Mouse (Mus musculus): ENCODE measurements around the gene Slc29a3. TPM values are rescaled to one million over a fixed set of nuclear protein-coding genes. Genes with fewer than 3 reads are reported as not detected.
A peak's percentile ranks its signal among the peaks of the same experiment; 100 is the strongest.

Slc29a3 gene
- polyA plus RNA-seq, 1 experiment from 2014 or later = 10.9 TPM

DNA sequence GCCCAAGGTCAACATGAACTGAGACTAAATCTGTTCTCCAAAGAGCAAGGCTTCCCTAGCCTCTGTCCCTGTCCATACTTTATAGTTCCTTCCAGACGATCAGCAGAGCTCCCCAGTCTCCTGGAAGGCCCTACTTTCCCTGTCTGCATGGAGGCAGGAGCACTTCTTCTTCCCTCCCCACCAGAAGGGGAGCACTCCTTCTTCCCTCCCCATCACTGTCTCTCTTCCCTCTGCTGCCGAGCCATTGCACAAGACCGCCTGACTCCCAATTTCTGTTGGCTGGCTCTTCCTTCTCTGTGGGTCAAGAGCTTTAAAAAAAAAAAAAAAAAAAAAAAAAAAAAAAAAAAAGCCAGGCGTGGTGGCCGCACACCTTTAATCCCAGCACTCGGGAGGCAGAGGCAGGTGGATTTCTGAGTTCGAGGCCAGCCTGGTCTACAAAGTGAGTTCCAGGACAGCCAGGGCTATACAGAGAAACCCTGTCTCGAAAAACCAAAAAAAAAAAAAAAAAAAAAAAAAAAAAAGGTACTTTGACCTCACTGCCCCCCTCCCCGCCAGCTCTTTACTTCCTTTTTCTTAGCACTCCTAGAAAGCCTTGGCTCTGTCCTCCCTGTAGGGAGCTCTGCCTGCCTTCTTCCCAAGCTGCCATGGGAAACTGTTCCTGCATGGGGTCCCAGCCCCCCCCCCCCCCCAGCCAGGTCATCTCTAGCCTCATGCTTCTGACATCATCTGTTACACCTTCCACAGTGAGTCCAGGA is 14.5 kb downstream of the Slc29a3 start:
- no peak overlapping the region for H3K4me2 ChIP-seq
- H3K4me3 ChIP-seq = no peak overlapping the region
- 85% methylated on average over 8 of the region's 9 CpGs for whole genome bisulfite sequencing
- H3K36me3 ChIP-seq = no peaks in the 10 kb centered on the region
- H3K9me3 ChIP-seq = no peaks in the 10 kb centered on the region
- H3K27ac ChIP-seq (replicated peaks) = no peak overlapping the region
- H3K4me1 ChIP-seq (replicated peaks) = 0 out of 2 replicates have a peak, but pooled peaks cover 4% of the 10 kb centered on the region
- no peak overlapping the region for H3K9ac ChIP-seq
- no peaks in the 10 kb centered on the region for H3K27me3 ChIP-seq
- ATAC-seq (ENCODE audit: low FRiP score, low read depth) = no peak

GRCm38 (mm10) chr10:60737169-60737728 is 15.3 kb downstream of the Slc29a3 start:
- Histone ChIP-seq H3K9ac (no peak overlapping the region), H3K36me3 (no peaks in the 10 kb centered on the region), H3K4me3 (no peak overlapping the region), H3K4me2 (no peak overlapping the region), H3K9me3 (no peaks in the 10 kb centered on the region), H3K27me3 (no peaks in the 10 kb centered on the region), H3K4me1 (replicated peaks) (peaks cover 8% of the 10 kb centered on the region), H3K27ac (replicated peaks) (peak overlapping the region; percentile 49; the same call in 1 of the 2 replicates)
- 60% methylated on average over 11 of the region's 11 CpGs for WGBS
- ATAC-seq (ENCODE audit: low FRiP score, low read depth) = no peak

- H3K9ac ChIP-seq = no peak overlapping the region
- H3K36me3 ChIP-seq = no peaks in the 10 kb centered on the region
- 100% methylated on average over 1 of the region's 1 CpGs for WGBS
- H3K4me3 ChIP-seq = no peak overlapping the region
- no peaks in the 10 kb centered on the region for H3K27me3 ChIP-seq
- H3K9me3 ChIP-seq = no peaks in the 10 kb centered on the region
- no peak for ATAC-seq (ENCODE audit: low FRiP score, low read depth)
- no peak overlapping the region for H3K27ac ChIP-seq (replicated peaks)
- peaks cover 17% of the 10 kb centered on the region for H3K4me1 ChIP-seq (replicated peaks)
- H3K4me2 ChIP-seq = no peak overlapping the region
Observed at GRCm38 (mm10) chr10:60735737-60736136, 16.9 kb downstream of the Slc29a3 start.

DNA sequence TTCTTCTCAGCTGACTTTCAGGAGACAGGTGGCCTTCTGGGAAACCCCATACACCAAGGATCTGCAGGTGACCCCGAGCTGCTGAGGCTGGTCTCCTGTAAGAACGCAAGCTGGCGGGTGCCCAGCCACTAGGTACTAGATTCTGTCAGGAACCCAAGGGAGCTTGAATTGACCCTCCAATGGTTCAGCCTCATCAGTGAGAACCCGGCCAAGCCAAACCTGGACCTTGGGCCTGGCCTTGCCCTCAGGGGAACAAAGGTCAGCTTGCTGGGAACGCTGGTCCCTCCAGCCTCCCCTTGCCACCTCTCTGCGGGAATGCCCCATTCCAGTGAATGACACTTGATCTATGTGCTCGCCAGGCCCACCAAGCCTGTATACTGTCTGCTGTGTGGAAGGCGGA is 19.1 kb downstream of the Slc29a3 start:
- Histone ChIP-seq H3K27ac (replicated peaks) (no peak overlapping the region), H3K4me1 (replicated peaks) (peaks cover 17% of the 10 kb centered on the region), H3K36me3 (no peaks in the 10 kb centered on the region), H3K4me3 (no peak overlapping the region), H3K4me2 (no peak overlapping the region), H3K27me3 (no peaks in the 10 kb centered on the region), H3K9me3 (no peaks in the 10 kb centered on the region), H3K9ac (no peak overlapping the region)
- 94% methylated on average over 8 of the region's 8 CpGs for WGBS
- ATAC-seq (ENCODE audit: low FRiP score, low read depth) = no peak

DNA sequence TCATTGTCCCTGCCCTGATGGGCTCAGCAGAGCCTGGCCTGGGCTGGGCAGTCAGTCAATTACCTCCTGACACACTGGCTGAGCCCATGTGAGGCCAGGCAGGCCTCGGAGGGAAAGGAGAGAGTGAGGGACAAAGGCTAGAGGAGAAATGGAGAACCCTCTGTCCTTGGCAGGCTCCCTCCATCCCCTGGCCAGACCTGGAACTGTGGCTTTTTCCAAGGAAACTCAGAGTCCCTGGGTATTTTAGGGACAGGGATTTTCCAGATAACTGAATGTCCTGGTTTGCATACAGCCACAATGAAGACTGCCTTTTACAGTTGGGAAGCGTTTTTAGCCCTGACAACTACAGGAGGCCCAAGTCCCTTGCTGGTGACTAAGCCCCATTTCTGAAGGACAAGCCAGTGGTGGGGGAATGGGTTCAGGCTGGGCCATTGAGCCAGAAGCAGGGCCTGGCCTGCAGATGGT is 20.2 kb downstream of the Slc29a3 start:
- Histone ChIP-seq H3K9ac (no peak overlapping the region), H3K27me3 (no peaks in the 10 kb centered on the region), H3K4me2 (no peak overlapping the region), H3K9me3 (no peaks in the 10 kb centered on the region), H3K36me3 (no peaks in the 10 kb centered on the region), H3K4me3 (no peak overlapping the region), H3K27ac (replicated peaks) (0 out of 2 replicates have a peak overlapping the region, but pooled peaks have one; percentile 35), H3K4me1 (replicated peaks) (peaks cover 20% of the 10 kb centered on the region)
- WGBS = 32% methylated on average over 2 of the region's 2 CpGs
- ATAC-seq (ENCODE audit: low FRiP score, low read depth) = no peak

- Histone ChIP-seq H3K9ac (no peak overlapping the region), H3K4me1 (replicated peaks) (peaks cover 22% of the 10 kb centered on the region), H3K36me3 (no peaks in the 10 kb centered on the region), H3K27ac (replicated peaks) (0 out of 2 replicates have a peak overlapping the region, but pooled peaks have one; percentile 8), H3K9me3 (no peaks in the 10 kb centered on the region), H3K27me3 (no peaks in the 10 kb centered on the region), H3K4me2 (no peak overlapping the region), H3K4me3 (no peak overlapping the region)
- 25% methylated on average over 5 of the region's 5 CpGs for WGBS
- ATAC-seq (ENCODE audit: low FRiP score, low read depth) = no peak
Observed at GRCm38 (mm10) chr10:60731742-60732141, 20.9 kb downstream of the Slc29a3 start.

DNA sequence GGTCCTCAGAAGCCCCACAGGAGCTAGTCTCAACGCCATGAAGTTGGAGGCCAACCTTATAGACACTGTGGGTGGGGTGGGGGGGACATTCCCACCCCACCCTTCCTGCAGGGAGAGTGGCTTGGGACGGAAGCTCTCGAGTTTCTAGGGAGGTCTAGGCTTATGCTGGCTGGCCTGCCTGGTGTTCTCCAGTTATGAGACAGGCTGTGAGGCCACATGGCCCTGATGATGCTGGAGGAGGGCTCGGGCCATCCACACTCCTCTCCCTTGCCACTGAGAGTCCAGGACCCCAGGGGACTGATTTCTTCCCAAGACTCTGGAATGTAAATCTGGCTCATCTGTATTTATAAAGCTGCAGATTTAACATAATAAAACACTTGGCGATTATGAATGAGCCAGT is 25.3 kb downstream of the Slc29a3 start:
- Histone ChIP-seq H3K36me3 (no peaks in the 10 kb centered on the region), H3K9me3 (no peaks in the 10 kb centered on the region), H3K4me1 (replicated peaks) (peaks cover 17% of the 10 kb centered on the region), H3K27ac (replicated peaks) (no peak overlapping the region), H3K4me3 (no peak overlapping the region), H3K9ac (no peak overlapping the region), H3K27me3 (no peaks in the 10 kb centered on the region), H3K4me2 (no peak overlapping the region)
- ATAC-seq (ENCODE audit: low FRiP score, low read depth) = no peak
- WGBS = 30% methylated on average over 5 of the region's 5 CpGs

DNA sequence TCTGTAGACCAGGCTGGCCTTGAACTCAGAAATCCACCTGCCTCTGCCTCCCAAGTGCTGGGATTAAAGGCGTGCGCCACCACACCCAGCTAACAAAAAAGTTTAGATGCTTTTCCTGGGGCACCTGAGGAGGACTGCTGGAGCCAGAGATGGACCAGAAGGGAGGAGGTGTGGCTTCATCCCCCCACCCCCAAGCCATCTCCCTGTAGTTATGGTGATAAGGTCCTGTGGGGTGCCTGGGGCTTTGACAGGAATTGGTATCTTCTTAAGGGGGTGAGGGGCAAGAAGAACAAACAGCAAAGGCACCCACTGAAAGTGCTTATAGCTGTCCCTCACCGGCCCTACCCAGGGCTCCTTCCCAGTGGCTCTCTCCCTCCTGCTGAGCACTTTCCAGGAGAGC is 25.7 kb downstream of the Slc29a3 start:
- Histone ChIP-seq H3K36me3 (no peaks in the 10 kb centered on the region), H3K9me3 (no peaks in the 10 kb centered on the region), H3K4me3 (no peak overlapping the region), H3K4me1 (replicated peaks) (peaks cover 14% of the 10 kb centered on the region), H3K27me3 (no peaks in the 10 kb centered on the region), H3K27ac (replicated peaks) (no peak overlapping the region), H3K4me2 (no peak overlapping the region), H3K9ac (no peak overlapping the region)
- ATAC-seq (ENCODE audit: low FRiP score, low read depth) = no peak
- WGBS = 67% methylated on average over 3 of the region's 3 CpGs

GRCm38 (mm10) chr10:60724496-60724895 is 28.1 kb downstream of the Slc29a3 start:
- Histone ChIP-seq H3K4me1 (replicated peaks) (0 out of 2 replicates have a peak, but pooled peaks cover 13% of the 10 kb centered on the region), H3K4me2 (no peak overlapping the region), H3K27ac (replicated peaks) (no peak overlapping the region), H3K36me3 (no peaks in the 10 kb centered on the region), H3K4me3 (no peak overlapping the region), H3K9ac (no peak overlapping the region), H3K9me3 (no peaks in the 10 kb centered on the region), H3K27me3 (no peaks in the 10 kb centered on the region)
- no peak for ATAC-seq (ENCODE audit: low FRiP score, low read depth)
- 87% methylated on average over 6 of the region's 6 CpGs for WGBS

DNA sequence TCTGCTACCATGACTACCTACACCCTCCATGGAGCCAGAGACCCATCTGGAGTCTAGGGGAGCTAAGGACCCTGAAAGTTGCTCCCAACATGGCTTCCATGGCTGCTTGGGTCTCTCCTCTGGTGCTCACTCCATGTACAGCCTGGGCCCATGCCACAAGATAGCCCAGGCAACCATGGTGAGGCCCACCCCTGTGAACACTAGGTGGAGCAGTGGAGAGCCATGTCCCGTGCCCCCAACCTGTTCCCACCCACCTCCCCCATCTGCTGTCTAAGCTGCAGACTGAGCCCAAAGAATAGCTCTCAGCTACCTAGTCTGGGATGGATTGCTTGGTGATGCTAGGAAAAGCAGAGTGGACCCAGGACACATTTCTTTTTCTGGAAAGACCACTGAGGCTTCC is 29.2 kb downstream of the Slc29a3 start:
- no peaks in the 10 kb centered on the region for H3K36me3 ChIP-seq
- H3K4me2 ChIP-seq = no peak overlapping the region
- no peak overlapping the region for H3K4me3 ChIP-seq
- WGBS = 52% methylated on average over 1 of the region's 1 CpGs
- H3K4me1 ChIP-seq (replicated peaks) = 0 out of 2 replicates have a peak, but pooled peaks cover 13% of the 10 kb centered on the region
- no peaks in the 10 kb centered on the region for H3K27me3 ChIP-seq
- no peaks in the 10 kb centered on the region for H3K9me3 ChIP-seq
- ATAC-seq (ENCODE audit: low FRiP score, low read depth) = no peak
- no peak overlapping the region for H3K27ac ChIP-seq (replicated peaks)
- no peak overlapping the region for H3K9ac ChIP-seq

- 27% methylated on average over 12 of the region's 12 CpGs for whole genome bisulfite sequencing
- Histone ChIP-seq H3K4me1 (replicated peaks) (0 out of 2 replicates have a peak, but pooled peaks cover 5% of the 10 kb centered on the region), H3K9ac (no peak overlapping the region), H3K4me2 (no peak overlapping the region), H3K4me3 (no peak overlapping the region), H3K9me3 (no peaks in the 10 kb centered on the region), H3K27ac (replicated peaks) (no peak overlapping the region), H3K36me3 (no peaks in the 10 kb centered on the region), H3K27me3 (no peaks in the 10 kb centered on the region)
- no peak for ATAC-seq (ENCODE audit: low FRiP score, low read depth)
Observed at GRCm38 (mm10) chr10:60721640-60722039, 31.0 kb downstream of the Slc29a3 start.

DNA sequence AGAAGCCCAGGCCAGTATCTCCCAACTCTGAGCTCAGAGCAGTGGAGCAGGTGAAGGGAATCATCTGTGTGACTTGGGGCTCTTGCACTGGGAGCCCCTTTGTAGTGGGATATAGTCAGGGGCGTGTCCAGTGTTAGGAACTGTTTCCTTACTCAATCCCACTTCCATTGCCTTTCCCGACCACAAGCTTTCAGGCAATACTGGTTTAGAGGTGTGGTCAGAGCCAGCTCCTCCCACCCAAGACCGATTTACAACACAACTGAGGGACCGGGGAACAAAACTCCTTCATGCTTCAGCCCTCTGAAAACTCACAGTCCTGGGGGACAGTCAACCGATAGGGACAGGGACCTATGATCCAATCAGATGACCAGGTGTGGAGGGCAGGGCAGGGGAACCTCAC is 32.1 kb downstream of the Slc29a3 start:
- Histone ChIP-seq H3K27ac (replicated peaks) (no peak overlapping the region), H3K9me3 (no peaks in the 10 kb centered on the region), H3K4me1 (replicated peaks) (0 out of 2 replicates have a peak, but pooled peaks cover 5% of the 10 kb centered on the region), H3K27me3 (no peaks in the 10 kb centered on the region), H3K4me2 (no peak overlapping the region), H3K4me3 (no peak overlapping the region), H3K36me3 (peaks cover 6% of the 10 kb centered on the region), H3K9ac (no peak overlapping the region)
- no peak for ATAC-seq (ENCODE audit: low FRiP score, low read depth)
- WGBS = 89% methylated on average over 5 of the region's 5 CpGs

Data from hindbrain, embryonic 15.5 days (tissue).